In the genomic region with DNA sequence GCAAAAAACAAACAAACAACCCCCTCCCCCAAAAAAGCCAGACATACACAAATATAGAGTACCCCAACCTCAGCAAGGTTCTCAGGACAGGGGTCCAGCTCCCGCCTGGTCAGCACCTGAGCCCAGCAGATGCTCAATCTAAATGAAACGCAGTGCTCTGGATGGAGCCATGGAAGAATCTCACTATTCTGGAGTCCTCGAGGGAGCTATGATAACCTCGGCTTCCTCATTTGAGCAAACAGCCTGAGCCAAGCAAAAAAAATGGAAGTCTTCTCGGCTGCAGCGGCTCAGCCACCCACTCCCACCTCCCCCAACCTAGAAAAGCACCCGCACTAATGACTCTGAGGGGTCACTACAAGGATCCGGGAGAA, we compare ENCODE assay signal across 9 mouse cellular contexts. TPM values are rescaled to one million over a fixed set of nuclear protein-coding genes. Genes with fewer than 3 reads are reported as not detected.
DNase-seq lines count a peak whose midpoint lies in the region; ATAC-seq lines count a peak whose summit lies in the region.
"Had no signal": no experiment of that assay in that cellular context is flagged by ENCODE, and none has a peak within 500 bp of the region (broad histone marks: within the 10 kb centered on the region; RNA-seq: fewer than 3 reads in every experiment).

No protein-coding gene starts in this region.

- H3K9ac ChIP-seq in neural tube, embryonic 11.5 days (ENCODE audit: low read length) = peak overlapping the region; percentile 89
- H3K9ac ChIP-seq in embryonic facial prominence, embryonic 15.5 days = peak overlapping the region; percentile 92
- H3K9ac ChIP-seq in neural tube, embryonic 13.5 days = peak overlapping the region; percentile 93

- no peak overlapping the region for H3K27ac ChIP-seq in neural tube, embryonic 11.5 days (ENCODE audit: low read depth, low read length)
- no peak overlapping the region; the same call in 1 of the 2 replicates for H3K27ac ChIP-seq in embryonic facial prominence, embryonic 15.5 days (replicated peaks)
- peak overlapping the region; percentile 94 for H3K27ac ChIP-seq in limb, embryonic 10.5 days
- H3K27ac ChIP-seq in neural tube, embryonic 13.5 days (replicated peaks) = peak overlapping the region; percentile 84

- H3K4me2 ChIP-seq in neural tube, embryonic 11.5 days (ENCODE audit: low read depth) = peak overlapping the region; percentile 80
- peak overlapping the region; percentile 81 for H3K4me2 ChIP-seq in embryonic facial prominence, embryonic 15.5 days (replicated peaks)
- peak overlapping the region; percentile 81 for H3K4me2 ChIP-seq in neural tube, embryonic 13.5 days

- no peaks in the 10 kb centered on the region for H3K27me3 ChIP-seq in neural tube, embryonic 11.5 days (ENCODE audit: control insufficient read depth, insufficient read depth, low read length)
- no peaks in the 10 kb centered on the region; the same call in none of the 2 replicates for H3K27me3 ChIP-seq in embryonic facial prominence, embryonic 15.5 days
- peaks cover 5% of the 10 kb centered on the region; the same call in 1 of the 2 replicates for H3K27me3 ChIP-seq in limb, embryonic 10.5 days (ENCODE audit: low read depth, poor library complexity, severe bottlenecking)
- H3K27me3 ChIP-seq in neural tube, embryonic 13.5 days = peaks cover 14% of the 10 kb centered on the region

- DNase-seq in neural tube, embryonic 11.5 days (ENCODE audit: low spot score) = no peak
- no peak for DNase-seq in neural tube, embryonic 10.5 days (ENCODE audit: extremely low spot score, low spot score)
- no peak for DNase-seq in limb, embryonic 10.5 days (ENCODE audit: low spot score)
- no peak for DNase-seq in right cerebral cortex, postnatal 14 days
- no peak for DNase-seq in layer of hippocampus, adult 9-10 months (ENCODE audit: low spot score)
- no peak for DNase-seq in adrenal gland, adult 18-20 months (ENCODE audit: low spot score in 2 of 2)

- H3K4me3 ChIP-seq in neural tube, embryonic 11.5 days (ENCODE audit: low read depth, low read length) = peak overlapping the region; percentile 87
- H3K4me3 ChIP-seq in embryonic facial prominence, embryonic 15.5 days (replicated peaks) = peak overlapping the region; percentile 87
- H3K4me3 ChIP-seq in limb, embryonic 10.5 days = peak overlapping the region; percentile 77
- H3K4me3 ChIP-seq in neural tube, embryonic 13.5 days = peak overlapping the region; percentile 90

- WGBS in neural tube, embryonic 11.5 days = 5% methylated on average over 8 of the region's 8 CpGs
- 3% methylated on average over 8 of the region's 8 CpGs for WGBS in embryonic facial prominence, embryonic 15.5 days
- 10% methylated on average over 8 of the region's 8 CpGs for WGBS in limb, embryonic 10.5 days
- 2% methylated on average over 8 of the region's 8 CpGs for WGBS in neural tube, embryonic 13.5 days

- peaks cover 4% of the 10 kb centered on the region; the same call in 1 of the 2 replicates for H3K4me1 ChIP-seq in neural tube, embryonic 11.5 days (ENCODE audit: control insufficient read depth, insufficient read depth, low read length)
- peaks cover 9% of the 10 kb centered on the region for H3K4me1 ChIP-seq in embryonic facial prominence, embryonic 15.5 days
- H3K4me1 ChIP-seq in limb, embryonic 10.5 days = peaks cover 15% of the 10 kb centered on the region
- H3K4me1 ChIP-seq in neural tube, embryonic 13.5 days (replicated peaks) = peaks cover 37% of the 10 kb centered on the region

- peaks cover 11% of the 10 kb centered on the region; the same call in 1 of the 2 replicates for H3K36me3 ChIP-seq in neural tube, embryonic 11.5 days (ENCODE audit: control insufficient read depth, insufficient read depth, low read length)
- peaks cover 39% of the 10 kb centered on the region for H3K36me3 ChIP-seq in embryonic facial prominence, embryonic 15.5 days
- peaks cover 43% of the 10 kb centered on the region for H3K36me3 ChIP-seq in limb, embryonic 10.5 days
- H3K36me3 ChIP-seq in neural tube, embryonic 13.5 days = peaks cover 41% of the 10 kb centered on the region

- H3K9me3 ChIP-seq in neural tube, embryonic 11.5 days (ENCODE audit: control insufficient read depth, low read length) = no peaks in the 10 kb centered on the region
- H3K9me3 ChIP-seq in embryonic facial prominence, embryonic 15.5 days (replicated peaks) = no peaks in the 10 kb centered on the region
- H3K9me3 ChIP-seq in limb, embryonic 10.5 days (replicated peaks) = no peaks in the 10 kb centered on the region
- H3K9me3 ChIP-seq in neural tube, embryonic 13.5 days = no peaks in the 10 kb centered on the region

- no peak for ATAC-seq in neural tube, embryonic 11.5 days (ENCODE audit: insufficient read depth, low FRiP score, low TSS enrichment)
- no peak for ATAC-seq in embryonic facial prominence, embryonic 15.5 days (ENCODE audit: insufficient number of reproducible peaks, low FRiP score, low TSS enrichment, low read depth)
- ATAC-seq in neural tube, embryonic 13.5 days (ENCODE audit: low read depth) = peak; percentile 54; the same call in 1 of the 2 replicates

RNA-seq across cellular contexts. Expression of a gene that starts 0.8 kb away (rescaled TPM):
- 525 and 556 TPM in 2 replicates for polyA plus RNA-seq in neural tube, embryonic 11.5 days (2014; fragmentation: Nextera tagmentation; extraction: Ambion mirVana)
- 434 and 496 TPM in 2 replicates for polyA plus RNA-seq in embryonic facial prominence, embryonic 15.5 days (2015; fragmentation: Nextera tagmentation; extraction: Ambion mirVana)
- 664 and 683 TPM in 2 replicates for polyA plus RNA-seq in limb, embryonic 10.5 days (2016; fragmentation: Nextera tagmentation; extraction: Ambion mirVana)
- 654 and 741 TPM in 2 replicates for polyA plus RNA-seq in neural tube, embryonic 13.5 days (2015; fragmentation: Nextera tagmentation; extraction: Ambion mirVana)
- total RNA-seq in adrenal gland, adult 18-20 months (2021) = 1,000 to 10,000 TPM in 1 of 2 experiments, 100 to 1,000 TPM in 1; 514 to 1,037 TPM

RNA-seq across cellular contexts. Expression of a gene that starts 1.8 kb away (rescaled TPM):
- polyA plus RNA-seq in neural tube, embryonic 11.5 days (2014; fragmentation: Nextera tagmentation; extraction: Ambion mirVana) = not detected in 2 replicates
- 1.3 TPM in 2 replicates for polyA plus RNA-seq in embryonic facial prominence, embryonic 15.5 days (2015; fragmentation: Nextera tagmentation; extraction: Ambion mirVana)
- polyA plus RNA-seq in limb, embryonic 10.5 days (2016; fragmentation: Nextera tagmentation; extraction: Ambion mirVana) = not detected in 2 replicates
- not detected in 2 replicates for polyA plus RNA-seq in neural tube, embryonic 13.5 days (2015; fragmentation: Nextera tagmentation; extraction: Ambion mirVana)
- total RNA-seq in adrenal gland, adult 18-20 months (2021) = not detected
- polyA plus RNA-seq: gonadal fat pad, adult 2 months had no signal

RNA-seq across cellular contexts. Expression of a gene that starts 8.2 kb away (rescaled TPM):
- 29.0 and 29.3 TPM in 2 replicates for polyA plus RNA-seq in neural tube, embryonic 11.5 days (2014; fragmentation: Nextera tagmentation; extraction: Ambion mirVana)
- polyA plus RNA-seq in embryonic facial prominence, embryonic 15.5 days (2015; fragmentation: Nextera tagmentation; extraction: Ambion mirVana) = 26.3 and 29.8 TPM in 2 replicates
- 51.2 and 54.6 TPM in 2 replicates for polyA plus RNA-seq in limb, embryonic 10.5 days (2016; fragmentation: Nextera tagmentation; extraction: Ambion mirVana)
- 24.5 and 26.0 TPM in 2 replicates for polyA plus RNA-seq in neural tube, embryonic 13.5 days (2015; fragmentation: Nextera tagmentation; extraction: Ambion mirVana)
- total RNA-seq in adrenal gland, adult 18-20 months (2021) = 10 to 100 TPM; 22.9 to 27.9 TPM

RNA-seq across cellular contexts. Expression of a gene that starts 8.8 kb away (rescaled TPM):
- 0.31 and 0.37 TPM in 2 replicates for polyA plus RNA-seq in neural tube, embryonic 11.5 days (2014; fragmentation: Nextera tagmentation; extraction: Ambion mirVana)
- polyA plus RNA-seq in embryonic facial prominence, embryonic 15.5 days (2015; fragmentation: Nextera tagmentation; extraction: Ambion mirVana) = 0.41 and 0.56 TPM in 2 replicates
- 0.44 and 1.1 TPM in 2 replicates for polyA plus RNA-seq in limb, embryonic 10.5 days (2016; fragmentation: Nextera tagmentation; extraction: Ambion mirVana)
- polyA plus RNA-seq in neural tube, embryonic 13.5 days (2015; fragmentation: Nextera tagmentation; extraction: Ambion mirVana) = 0.13 and 0.43 TPM in 2 replicates
- total RNA-seq in adrenal gland, adult 18-20 months (2021) = 1 to 10 TPM; 5.0 to 5.2 TPM

Comparison
In these comparisons a context has a peak if more than half of its experiments do, and no peak if none do; other contexts are left out.
1. H3K27ac ChIP-seq: peak in limb, embryonic 10.5 days (single experiment) and neural tube, embryonic 13.5 days (single experiment); none in neural tube, embryonic 11.5 days (single experiment) and embryonic facial prominence, embryonic 15.5 days (single experiment).
2. Peak in every context shown above with its lines, with median percentiles within 50 percentile points of each other: H3K4me2 ChIP-seq, H3K4me3 ChIP-seq and H3K9ac ChIP-seq.